Mouse (Mus musculus) testis, adult 2 months (tissue): Measurements from ENCODE around the gene Scn1b.

ENCODE experiments used
- CTCF ChIP-seq: fragments of 200-500 bp; IDR thresholded peaks from 2 replicates; pipeline ENCODE4 v1.5.1; 2012; ENCODE audit warnings: low read depth, mild to moderate bottlenecking, inconsistent platforms, low read length, moderate library complexity; ENCODE audit not compliant: control insufficient read depth, insufficient read depth, insufficient replicate concordance
- POLR2A ChIP-seq: fragments of 200-500 bp; IDR thresholded peaks from 2 replicates; pipeline ENCODE4 v1.6.1; 2012; ENCODE audit warnings: low read depth, mild to moderate bottlenecking, inconsistent platforms, low read length, moderate library complexity; ENCODE audit not compliant: control insufficient read depth

GRCm38 (mm10) chr7:31086175-31086755 is 40.5 kb downstream of the Scn1b start:
- no peak for TF ChIP-seq POLR2A
- no peak for TF ChIP-seq CTCF
